ENCODE assay signal across 8 mouse cellular contexts in genomic region chr5:57717238-57717905, GRCm38 (mm10). TPM values are rescaled to one million over a fixed set of nuclear protein-coding genes. Genes with fewer than 3 reads are reported as not detected.
DNase-seq lines count a peak whose midpoint lies in the region; ATAC-seq and TF ChIP-seq lines count a peak whose summit lies in the region.

No protein-coding gene starts in this region.

- peak overlapping the region; percentile 75 for H3K9ac ChIP-seq in forebrain, embryonic 13.5 days
- peak overlapping the region; percentile 75 for H3K9ac ChIP-seq in lung, embryonic 16.5 days (ENCODE audit: low read length)

- H3K4me2 ChIP-seq in forebrain, embryonic 13.5 days: peak overlapping the region; percentile 96
- peak overlapping the region; percentile 96 for H3K4me2 ChIP-seq in lung, embryonic 16.5 days (ENCODE audit: low read depth, low read length)

- intact Hi-C loops in heart, postnatal 14 days (cut with DNase I): loop anchor here (5.0 to 10.0 kb wide), 4 partner anchors 40 to 1020 kb away; no protein-coding TSS in a partner anchor

- H3K27ac ChIP-seq in forebrain, embryonic 13.5 days: peak overlapping the region; percentile 90
- peak overlapping the region; percentile 93 for H3K27ac ChIP-seq in layer of hippocampus, adult 2 months
- peak overlapping the region; percentile 89 for H3K27ac ChIP-seq in lung, embryonic 16.5 days (ENCODE audit: low read length)

- H3K4me1 ChIP-seq in E14TG2a.4 (replicated peaks; ENCODE audit: low read depth, low read length): peaks cover 52% of the 10 kb centered on the region
- peaks cover 26% of the 10 kb centered on the region for H3K4me1 ChIP-seq in forebrain, embryonic 13.5 days
- peaks cover 20% of the 10 kb centered on the region for H3K4me1 ChIP-seq in lung, embryonic 16.5 days (replicated peaks; ENCODE audit: control insufficient read depth, insufficient read depth, low read length)

- H3K36me3 ChIP-seq in E14TG2a.4 (ENCODE audit: insufficient read depth, low read length): no peaks in the 10 kb centered on the region
- H3K36me3 ChIP-seq in forebrain, embryonic 13.5 days (ENCODE audit: poor library complexity, severe bottlenecking): no peaks in the 10 kb centered on the region
- H3K36me3 ChIP-seq in lung, embryonic 16.5 days (ENCODE audit: control insufficient read depth, insufficient read depth, low read length): no peaks in the 10 kb centered on the region

- H3K9me3 ChIP-seq in E14TG2a.4 (ENCODE audit: low read length): no peaks in the 10 kb centered on the region
- H3K9me3 ChIP-seq in forebrain, embryonic 13.5 days (replicated peaks): no peaks in the 10 kb centered on the region
- no peaks in the 10 kb centered on the region for H3K9me3 ChIP-seq in lung, embryonic 16.5 days (ENCODE audit: control insufficient read depth, low read length)

- DNase-seq in c-Kit-positive CD71-positive TER-119-negative erythroid progenitor cells, embryonic 14.5 days (ENCODE audit: low read depth): peak; percentile 43
- peak; percentile 64 to 65 for DNase-seq in heart, postnatal 14 days
- peak; percentile 54 to 57 for DNase-seq in layer of hippocampus, adult 2 months (ENCODE audit: low spot score in 2 of 2)
- peak; percentile 32 for DNase-seq in ovary, postnatal 14 days (ENCODE audit: low spot score)
- DNase-seq in thymus, postnatal 4 days: peak; percentile 71

- under 1% methylated on average over 52 of the region's 53 CpGs for WGBS in forebrain, embryonic 13.5 days
- WGBS in lung, embryonic 16.5 days: under 1% methylated on average over 53 of the region's 53 CpGs

- TF ChIP-seq CTCF in E14TG2a.4 (conservative IDR thresholded peaks at IDR 0.05; ENCODE audit: low read length): no peak
- no peak for TF ChIP-seq CTCF in layer of hippocampus, adult 2 months (conservative IDR thresholded peaks at IDR 0.05)

- H3K27me3 ChIP-seq in E14TG2a.4 (ENCODE audit: insufficient read depth, low read length): peaks cover 95% of the 10 kb centered on the region
- peaks cover 13% of the 10 kb centered on the region for H3K27me3 ChIP-seq in forebrain, embryonic 13.5 days
- H3K27me3 ChIP-seq in lung, embryonic 16.5 days (ENCODE audit: control insufficient read depth, insufficient read depth, low read depth, low read length): peaks cover 21% of the 10 kb centered on the region

- peak overlapping the region; percentile 77 for H3K4me3 ChIP-seq in E14TG2a.4 (replicated peaks; ENCODE audit: low read length)
- H3K4me3 ChIP-seq in forebrain, embryonic 13.5 days: peak overlapping the region; percentile 68
- peak overlapping the region; percentile 80 for H3K4me3 ChIP-seq in layer of hippocampus, adult 2 months
- H3K4me3 ChIP-seq in lung, embryonic 16.5 days (ENCODE audit: low read length): peak overlapping the region; percentile 72

- ATAC-seq in forebrain, embryonic 13.5 days: peak; percentile 11; the same call in 1 of the 2 replicates
- ATAC-seq in lung, embryonic 16.5 days (ENCODE audit: low read depth): peak; percentile 32

RNA-seq across cellular contexts. Expression of gene Pcdh7, which starts 0.4 kb away (rescaled TPM):
- polyA plus RNA-seq in forebrain, embryonic 13.5 days (2015; fragmentation: Nextera tagmentation; extraction: Ambion mirVana): 7.2 and 8.2 TPM in 2 replicates
- total RNA-seq in heart, postnatal 14 days (2021): 100 to 1,000 TPM; 113 to 135 TPM
- total RNA-seq in layer of hippocampus, adult 2 months (2021): 10 to 100 TPM; 64.2 to 65.2 TPM
- polyA plus RNA-seq in lung, embryonic 16.5 days (2015; fragmentation: Nextera tagmentation; extraction: Ambion mirVana): 2.8 and 3.1 TPM in 2 replicates

Comparison
In these comparisons a context has a peak if more than half of its experiments do, and no peak if none do; other contexts are left out.
1. Peak in every context shown above with its lines: DNase-seq, ATAC-seq, H3K4me3 ChIP-seq and H3K27ac ChIP-seq.